Mouse (Mus musculus): Measurements from ENCODE around the gene Coro7.

Gene Coro7

GRCm38 (mm10) chr16:4679121-4680018 is at the start of gene Coro7:
Gene Coro7 (minus strand): TSS chr16:4679777.
- TF ChIP-seq GATA4 (IDR thresholded peaks at IDR 0.05; ENCODE audit: insufficient replicate concordance, low read length) = no peak

DNA sequence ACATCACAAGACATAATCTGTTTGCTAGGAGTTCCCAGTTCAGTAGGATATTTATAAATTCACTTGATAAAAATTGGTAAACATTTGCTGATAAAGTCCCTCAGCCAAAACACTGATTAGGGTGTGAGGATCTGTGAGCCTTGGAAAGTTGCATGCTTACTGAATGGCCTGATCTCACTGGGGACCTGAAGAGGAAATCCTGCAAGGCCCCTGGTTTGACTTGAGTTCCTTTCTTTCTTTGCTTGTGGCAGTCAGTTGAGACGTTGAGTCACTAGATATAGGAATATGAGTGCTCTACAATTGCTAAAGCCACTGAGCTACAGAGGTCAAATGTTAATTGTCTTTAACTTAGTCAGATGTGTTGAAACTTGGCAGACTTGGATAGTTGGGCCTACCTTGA is 48.4 kb upstream of the Coro7 start:
- TF ChIP-seq GATA4 (IDR thresholded peaks at IDR 0.05; ENCODE audit: insufficient replicate concordance, low read length) = peak; percentile 90

DNA sequence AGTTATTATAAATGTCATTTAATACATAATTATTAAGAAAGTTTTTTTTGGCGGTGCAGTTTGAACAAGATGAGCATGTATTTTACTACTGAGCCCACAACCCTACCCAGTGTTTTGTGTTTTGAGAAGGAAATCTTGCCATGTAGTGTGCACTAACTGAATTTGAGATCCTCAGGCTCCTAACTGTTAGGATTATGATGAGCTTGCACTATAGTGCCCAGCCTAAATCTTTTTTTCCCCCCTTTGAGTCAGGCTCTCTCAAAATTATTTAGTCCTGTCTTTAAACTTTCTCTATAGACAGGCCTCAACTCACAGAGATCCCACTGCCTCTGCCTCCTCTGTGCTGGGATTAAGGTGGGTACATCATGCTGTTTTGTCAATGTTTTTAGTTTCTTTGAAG is 47.9 kb upstream of the Coro7 start:
- TF ChIP-seq GATA4 (IDR thresholded peaks at IDR 0.05; ENCODE audit: insufficient replicate concordance, low read length) = no peak

GRCm38 (mm10) chr16:4726528-4727128 is 47.1 kb upstream of the Coro7 start:
- no peak for TF ChIP-seq GATA4 (IDR thresholded peaks at IDR 0.05; ENCODE audit: insufficient replicate concordance, low read length)

DNA sequence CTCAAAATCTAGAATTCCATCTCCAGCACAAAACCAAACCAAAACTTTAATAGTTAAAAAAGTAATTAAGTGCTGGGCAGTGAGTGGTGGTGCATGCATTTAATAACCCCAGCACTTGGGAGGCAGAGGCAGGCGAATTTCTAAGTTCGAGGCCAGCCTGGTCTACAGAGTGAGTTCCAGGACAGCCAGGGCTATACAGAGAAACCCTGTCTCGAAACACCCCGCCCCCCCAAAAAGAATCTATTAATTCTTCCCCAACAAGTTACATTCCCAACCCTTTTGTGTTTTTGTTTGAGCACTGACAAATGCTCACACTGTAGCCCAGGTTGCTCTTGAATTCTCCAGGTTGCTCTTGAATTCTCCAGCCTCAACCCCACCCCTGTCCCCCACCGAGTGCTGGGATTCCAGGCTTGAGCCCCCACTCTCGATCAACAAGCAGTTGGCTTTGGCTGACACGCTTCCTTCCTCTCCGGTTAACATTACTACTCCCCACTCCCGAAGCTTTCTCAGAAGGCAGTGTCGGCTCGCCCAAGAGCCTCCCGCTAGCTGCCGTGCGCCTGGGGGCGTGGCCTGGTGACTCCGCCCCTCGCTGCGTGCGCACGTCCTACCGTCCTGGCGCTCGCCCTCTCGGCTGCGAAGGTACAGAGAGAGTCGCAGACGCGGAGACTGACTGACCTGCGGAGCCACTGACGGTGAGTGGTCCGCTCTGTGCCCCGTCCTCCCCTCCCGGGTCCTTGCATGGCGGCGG is 46.4 kb upstream of the Coro7 start, which contains the start of gene Hmox2:
TSS of gene Hmox2 (plus strand) at position 582 of the 748 bp plus-strand sequence.
- TF ChIP-seq GATA4 (IDR thresholded peaks at IDR 0.05; ENCODE audit: insufficient replicate concordance, low read length) = no peak

DNA sequence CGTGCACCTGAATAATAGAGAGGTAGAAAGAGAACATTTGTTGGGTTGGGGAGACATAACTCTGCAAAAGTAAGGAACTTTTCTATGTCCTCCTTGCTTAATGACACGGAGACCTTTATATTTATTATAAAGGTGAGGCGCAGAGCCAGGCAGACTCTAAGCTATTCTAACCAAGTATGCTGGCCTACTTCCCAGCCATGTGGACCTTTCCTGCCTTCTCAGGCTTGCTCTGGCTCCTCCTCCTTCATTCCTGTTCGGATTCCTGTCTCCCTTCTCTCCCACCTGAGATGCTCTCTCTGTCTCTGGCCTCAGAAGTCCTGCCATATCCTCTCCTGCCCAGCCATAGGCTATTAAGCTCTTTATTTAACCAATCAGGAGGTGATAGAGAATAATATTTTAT is 45.7 kb upstream of the Coro7 start:
- no peak for TF ChIP-seq GATA4 (IDR thresholded peaks at IDR 0.05; ENCODE audit: insufficient replicate concordance, low read length)

DNA sequence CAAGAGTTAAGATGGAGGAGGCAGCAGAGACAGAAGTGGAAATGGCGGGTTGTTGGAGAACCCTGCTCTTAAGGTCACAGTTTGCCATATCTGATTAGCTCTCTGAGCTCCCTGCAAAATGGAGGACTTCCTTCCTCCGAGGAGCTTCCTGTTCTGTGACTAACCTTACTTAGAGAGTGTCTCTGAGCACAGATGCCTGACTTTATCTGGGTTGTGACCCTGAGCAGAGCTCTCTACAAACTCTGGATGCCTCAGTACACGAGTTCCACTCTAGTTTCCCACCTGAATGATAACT is 43.3 kb upstream of the Coro7 start:
- no peak for TF ChIP-seq GATA4 (IDR thresholded peaks at IDR 0.05; ENCODE audit: insufficient replicate concordance, low read length)

- TF ChIP-seq GATA4 (IDR thresholded peaks at IDR 0.05; ENCODE audit: insufficient replicate concordance, low read length) = no peak
Observed at GRCm38 (mm10) chr16:4722128-4722914, 42.7 kb upstream of the Coro7 start.

GRCm38 (mm10) chr16:4718753-4719518 is 39.4 kb upstream of the Coro7 start, which contains the start of gene Nmral1:
Gene Nmral1 (minus strand): TSS chr16:4719356.
- TF ChIP-seq GATA4 (IDR thresholded peaks at IDR 0.05; ENCODE audit: insufficient replicate concordance, low read length) = no peak

GRCm38 (mm10) chr16:4717866-4718265 is 38.3 kb upstream of the Coro7 start:
- TF ChIP-seq GATA4 (IDR thresholded peaks at IDR 0.05; ENCODE audit: insufficient replicate concordance, low read length) = no peak

DNA sequence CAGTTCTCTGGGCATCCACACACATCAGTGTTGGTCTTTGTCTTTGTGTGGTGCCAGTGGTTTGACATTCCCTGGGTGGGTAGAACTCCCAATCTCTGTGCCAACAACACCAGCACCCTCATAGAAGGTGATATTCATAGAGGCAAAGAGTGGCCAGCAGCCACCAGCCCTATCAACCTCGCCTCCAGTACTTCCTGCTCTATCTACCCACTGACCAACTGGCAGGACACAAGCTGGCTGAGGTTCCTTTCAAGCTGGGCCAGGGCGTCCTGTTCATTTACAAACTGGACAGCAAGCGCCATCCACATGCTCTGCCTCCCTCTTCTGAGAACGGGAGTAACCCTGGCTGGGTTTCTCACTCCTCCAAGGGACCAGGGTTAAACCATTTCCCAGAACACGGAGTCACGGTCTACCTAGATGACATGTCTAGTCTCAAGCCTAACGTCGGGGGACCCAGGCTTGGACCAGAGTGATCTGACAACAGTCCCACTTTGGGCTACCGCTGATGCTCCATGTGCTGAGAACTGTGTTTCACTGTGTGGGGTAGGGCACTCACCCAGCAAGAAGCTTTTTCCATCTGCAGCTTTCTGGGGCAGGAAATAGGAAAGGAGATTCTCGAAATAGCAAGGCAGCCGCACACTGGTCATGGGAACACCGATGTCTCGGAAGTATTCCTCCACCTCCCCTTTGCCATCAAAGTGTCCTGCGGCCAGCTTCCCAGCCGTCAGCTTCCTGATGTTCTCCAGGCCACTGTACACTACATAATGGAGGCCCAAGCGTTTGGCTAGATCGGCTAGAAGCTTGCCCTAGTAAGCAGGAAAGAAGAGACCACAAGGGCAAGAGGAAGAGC is 34.5 kb upstream of the Coro7 start:
- TF ChIP-seq GATA4 (IDR thresholded peaks at IDR 0.05; ENCODE audit: insufficient replicate concordance, low read length) = no peak

GRCm38 (mm10) chr16:4711173-4711572 is 31.6 kb upstream of the Coro7 start:
- no peak for TF ChIP-seq GATA4 (IDR thresholded peaks at IDR 0.05; ENCODE audit: insufficient replicate concordance, low read length)

DNA sequence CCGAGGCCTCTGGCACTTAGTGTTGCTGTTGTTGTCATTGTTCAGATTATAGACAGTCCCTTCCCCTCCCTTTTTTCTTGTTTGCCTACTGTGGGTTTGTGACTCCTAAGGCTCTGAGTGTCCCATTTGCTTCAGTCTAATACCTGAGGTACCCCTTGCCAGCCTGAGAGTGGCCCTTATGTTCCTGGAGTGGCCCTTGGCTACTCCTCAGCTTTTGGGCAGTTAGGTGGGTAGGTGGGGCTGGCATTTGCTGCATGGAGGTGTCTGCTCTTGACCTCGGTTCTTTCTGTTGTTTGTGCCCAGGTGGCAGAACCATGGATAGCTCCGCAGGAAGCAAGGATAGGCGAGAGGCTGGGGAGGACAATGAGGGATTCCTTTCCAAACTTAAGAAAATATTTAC is 26.0 kb upstream of the Coro7 start:
- TF ChIP-seq GATA4 (IDR thresholded peaks at IDR 0.05; ENCODE audit: insufficient replicate concordance, low read length) = no peak
